Mouse (Mus musculus) erythroblast, embryonic 14.5 days (primary cell): ENCODE data around the gene Uba6.

Experiments
- GATA1 ChIP-seq: IDR thresholded peaks from 2 replicates; pipeline ENCODE4 v1.6.1; 2012; ENCODE audit warnings: low read length, inconsistent platforms, mixed read lengths
- TAL1 ChIP-seq: IDR thresholded peaks from 3 replicates; pipeline ENCODE4 v1.6.1; 2012; ENCODE audit warnings: low read length, inconsistent platforms, mixed read lengths

GRCm38 (mm10) chr5:86118457-86119094, 54.0 kb downstream of the Uba6 start:
- TF ChIP-seq GATA1 (no peak), TAL1 (no peak)
